Mouse (Mus musculus): ENCODE measurements around the gene Tango2.

The Tango2 gene

DNA sequence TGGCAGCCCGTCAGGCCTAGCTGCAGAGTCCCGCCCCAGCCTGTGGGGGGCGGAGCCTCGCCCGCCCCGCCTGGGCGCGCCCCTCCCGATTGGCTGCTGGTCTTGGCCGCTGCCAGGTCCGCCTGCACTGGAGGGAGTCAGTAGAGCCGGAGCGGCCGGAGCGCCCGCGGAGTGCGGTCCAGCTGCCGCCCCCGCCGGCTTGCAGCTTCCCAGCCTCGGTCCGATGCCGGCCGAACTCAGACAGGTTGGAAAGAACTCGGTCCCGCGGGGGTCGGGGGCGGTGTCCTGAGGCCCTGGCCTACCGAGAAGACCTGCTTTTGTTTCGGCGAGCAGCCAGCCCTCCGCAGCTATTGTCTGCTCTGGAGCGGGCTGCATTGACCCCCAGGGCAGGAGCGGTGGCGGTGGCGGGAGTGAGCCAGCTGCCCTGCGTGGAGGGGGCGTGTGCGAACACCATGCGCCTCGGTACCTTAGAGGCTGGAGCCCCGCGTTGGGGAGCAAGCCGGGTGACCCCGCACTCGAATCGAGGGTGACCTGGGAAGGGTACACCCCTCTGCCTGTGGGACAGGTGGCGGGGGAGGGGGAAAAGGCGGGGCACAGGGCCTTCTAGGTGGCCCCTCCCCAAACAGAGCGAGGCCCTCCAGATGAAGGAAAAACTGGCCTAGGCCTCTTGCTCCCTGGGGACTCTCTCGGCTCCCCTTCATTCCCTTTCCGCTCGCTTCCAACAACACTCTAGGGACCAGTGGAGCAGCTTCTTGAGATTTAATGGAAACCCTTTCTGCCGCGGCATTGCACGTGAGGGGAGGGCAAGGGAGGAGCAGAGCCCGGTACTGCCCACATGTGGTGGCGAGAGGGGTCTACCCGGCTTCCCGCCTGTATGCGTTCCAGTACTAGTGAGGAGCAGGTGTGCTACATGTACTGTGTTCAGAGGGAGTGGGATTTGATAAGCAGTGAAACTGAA lies 44.8 kb upstream of the Tango2 start:
- Histone ChIP-seq H3K4me1 (replicated peaks; ENCODE audit: low read depth, low read length) (peaks cover 92% of the 10 kb centered on the region), H3K36me3 (ENCODE audit: insufficient read depth, low read length) (peaks cover 17% of the 10 kb centered on the region), H3K4me3 (replicated peaks; ENCODE audit: low read length) (peak overlapping the region; percentile 90), H3K9me3 (ENCODE audit: low read length) (no peaks in the 10 kb centered on the region), H3K27me3 (ENCODE audit: insufficient read depth, low read length) (no peaks in the 10 kb centered on the region; the same call in 1 of the 2 replicates)
- TF ChIP-seq NANOG (IDR thresholded peaks at IDR 0.05; ENCODE audit: borderline replicate concordance, low read length): no peak
- TF ChIP-seq CTCF (conservative IDR thresholded peaks at IDR 0.05; ENCODE audit: low read length): peak; percentile 32

DNA sequence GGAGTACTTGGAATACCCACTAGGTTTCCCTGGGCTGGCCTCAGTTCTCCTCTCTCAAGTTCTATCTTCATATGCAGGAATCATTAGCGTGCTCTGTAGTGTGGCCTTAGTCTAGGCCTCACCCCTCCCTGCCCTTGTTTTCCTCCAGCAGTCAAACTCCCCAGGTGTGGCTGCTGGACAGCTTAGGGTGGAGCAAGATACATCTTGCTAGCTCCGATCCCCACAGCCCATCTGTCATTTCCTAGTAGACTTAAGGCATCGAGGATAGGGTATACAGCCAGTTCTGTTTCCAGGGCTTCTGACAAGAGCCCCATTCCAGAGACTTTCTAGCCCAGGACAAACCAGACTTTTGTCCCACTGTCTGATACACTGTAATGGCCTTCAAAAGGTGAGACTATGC lies 43.8 kb upstream of the Tango2 start:
- Histone ChIP-seq H3K36me3 (ENCODE audit: insufficient read depth, low read length) (peaks cover 7% of the 10 kb centered on the region), H3K4me1 (replicated peaks; ENCODE audit: low read depth, low read length) (peaks cover 91% of the 10 kb centered on the region), H3K27me3 (ENCODE audit: insufficient read depth, low read length) (no peaks in the 10 kb centered on the region; the same call in 1 of the 2 replicates), H3K4me3 (replicated peaks; ENCODE audit: low read length) (no peak overlapping the region), H3K9me3 (ENCODE audit: low read length) (no peaks in the 10 kb centered on the region)
- TF ChIP-seq CTCF (conservative IDR thresholded peaks at IDR 0.05; ENCODE audit: low read length): no peak
- TF ChIP-seq POU5F1 (IDR thresholded peaks at IDR 0.05; ENCODE audit: borderline replicate concordance, low read length): no peak
- TF ChIP-seq NANOG (IDR thresholded peaks at IDR 0.05; ENCODE audit: borderline replicate concordance, low read length): no peak

- H3K9me3 ChIP-seq (ENCODE audit: low read length): no peaks in the 10 kb centered on the region
- H3K4me1 ChIP-seq (replicated peaks; ENCODE audit: low read depth, low read length): peaks cover 91% of the 10 kb centered on the region
- H3K4me3 ChIP-seq (replicated peaks; ENCODE audit: low read length): no peak overlapping the region
- H3K27me3 ChIP-seq (ENCODE audit: insufficient read depth, low read length): no peaks in the 10 kb centered on the region; the same call in 1 of the 2 replicates
- TF ChIP-seq NANOG (IDR thresholded peaks at IDR 0.05; ENCODE audit: borderline replicate concordance, low read length): no peak
- no peak for TF ChIP-seq CTCF (conservative IDR thresholded peaks at IDR 0.05; ENCODE audit: low read length)
- no peak for TF ChIP-seq POU5F1 (IDR thresholded peaks at IDR 0.05; ENCODE audit: borderline replicate concordance, low read length)
- peaks cover 1% of the 10 kb centered on the region; the same call in 1 of the 2 replicates for H3K36me3 ChIP-seq (ENCODE audit: insufficient read depth, low read length)
Measured at GRCm38 (mm10) chr16:18391127-18391526, 43.2 kb upstream of the Tango2 start.

- TF ChIP-seq POU5F1 (IDR thresholded peaks at IDR 0.05; ENCODE audit: borderline replicate concordance, low read length) (no peak), CTCF (conservative IDR thresholded peaks at IDR 0.05; ENCODE audit: low read length) (no peak), NANOG (IDR thresholded peaks at IDR 0.05; ENCODE audit: borderline replicate concordance, low read length) (no peak)
- no peaks in the 10 kb centered on the region for H3K9me3 ChIP-seq (ENCODE audit: low read length)
- H3K4me1 ChIP-seq (replicated peaks; ENCODE audit: low read depth, low read length): peaks cover 91% of the 10 kb centered on the region
- H3K27me3 ChIP-seq (ENCODE audit: insufficient read depth, low read length): no peaks in the 10 kb centered on the region; the same call in 1 of the 2 replicates
- H3K4me3 ChIP-seq (replicated peaks; ENCODE audit: low read length): no peak overlapping the region
- no peaks in the 10 kb centered on the region for H3K36me3 ChIP-seq (ENCODE audit: insufficient read depth, low read length)
Measured at GRCm38 (mm10) chr16:18390399-18390798, 42.5 kb upstream of the Tango2 start.

GRCm38 (mm10) chr16:18388583-18389435 lies 40.9 kb upstream of the Tango2 start:
- Histone ChIP-seq H3K4me3 (replicated peaks; ENCODE audit: low read length) (no peak overlapping the region; the same call in 1 of the 2 replicates), H3K27me3 (ENCODE audit: insufficient read depth, low read length) (no peaks in the 10 kb centered on the region; the same call in 1 of the 2 replicates), H3K36me3 (ENCODE audit: insufficient read depth, low read length) (no peaks in the 10 kb centered on the region), H3K9me3 (ENCODE audit: low read length) (no peaks in the 10 kb centered on the region), H3K4me1 (replicated peaks; ENCODE audit: low read depth, low read length) (peaks cover 93% of the 10 kb centered on the region)
- no peak for TF ChIP-seq CTCF (conservative IDR thresholded peaks at IDR 0.05; ENCODE audit: low read length)
- no peak for TF ChIP-seq NANOG (IDR thresholded peaks at IDR 0.05; ENCODE audit: borderline replicate concordance, low read length)
- no peak for TF ChIP-seq POU5F1 (IDR thresholded peaks at IDR 0.05; ENCODE audit: borderline replicate concordance, low read length)

DNA sequence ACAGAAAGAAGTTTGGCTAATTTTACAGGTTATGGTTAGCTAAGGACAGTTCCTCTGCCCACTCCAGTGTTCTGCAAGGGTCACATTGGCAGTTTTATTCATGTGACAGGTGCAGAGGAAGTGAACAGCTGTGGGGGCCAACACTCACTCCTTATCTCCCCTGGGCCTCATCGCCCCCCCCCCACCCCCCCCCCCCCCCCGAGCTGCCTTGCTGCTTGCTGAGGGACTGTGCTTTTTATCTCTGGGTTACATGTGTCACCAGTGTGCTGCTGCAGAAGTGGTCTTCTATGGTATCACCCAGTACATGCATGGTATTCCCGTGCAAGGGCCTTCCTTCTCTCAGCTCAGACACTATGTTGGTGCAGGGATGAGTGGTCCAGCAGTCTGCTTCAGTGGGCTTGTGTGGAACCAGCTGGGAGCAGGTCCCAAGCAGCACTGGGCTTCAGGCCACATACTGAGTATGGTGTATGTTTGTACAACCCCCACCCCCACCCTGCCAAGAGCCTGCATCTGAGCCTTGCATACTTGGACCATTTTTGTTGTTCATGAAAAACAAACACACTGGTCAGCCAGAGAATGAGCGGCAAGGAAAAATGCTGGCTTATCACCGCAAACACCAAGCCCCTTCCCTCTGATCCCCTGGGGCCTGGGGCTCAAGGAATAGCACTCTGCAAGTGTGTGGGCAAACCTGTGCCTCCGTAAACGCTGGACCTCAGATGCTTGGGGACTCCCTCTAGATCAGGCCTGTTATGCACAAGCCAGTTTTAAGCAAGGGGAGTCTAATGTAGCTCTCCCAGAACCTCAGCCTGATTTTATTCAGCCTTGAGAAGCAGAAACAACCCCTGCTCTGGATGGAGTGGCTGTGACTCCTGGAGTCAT lies 40.0 kb upstream of the Tango2 start:
- Histone ChIP-seq H3K36me3 (ENCODE audit: insufficient read depth, low read length) (no peaks in the 10 kb centered on the region), H3K4me3 (replicated peaks; ENCODE audit: low read length) (no peak overlapping the region; the same call in 1 of the 2 replicates), H3K27me3 (ENCODE audit: insufficient read depth, low read length) (no peaks in the 10 kb centered on the region; the same call in 1 of the 2 replicates), H3K4me1 (replicated peaks; ENCODE audit: low read depth, low read length) (peaks cover 93% of the 10 kb centered on the region), H3K9me3 (ENCODE audit: low read length) (no peaks in the 10 kb centered on the region)
- TF ChIP-seq NANOG (IDR thresholded peaks at IDR 0.05; ENCODE audit: borderline replicate concordance, low read length) (no peak), CTCF (conservative IDR thresholded peaks at IDR 0.05; ENCODE audit: low read length) (no peak), POU5F1 (IDR thresholded peaks at IDR 0.05; ENCODE audit: borderline replicate concordance, low read length) (no peak)

DNA sequence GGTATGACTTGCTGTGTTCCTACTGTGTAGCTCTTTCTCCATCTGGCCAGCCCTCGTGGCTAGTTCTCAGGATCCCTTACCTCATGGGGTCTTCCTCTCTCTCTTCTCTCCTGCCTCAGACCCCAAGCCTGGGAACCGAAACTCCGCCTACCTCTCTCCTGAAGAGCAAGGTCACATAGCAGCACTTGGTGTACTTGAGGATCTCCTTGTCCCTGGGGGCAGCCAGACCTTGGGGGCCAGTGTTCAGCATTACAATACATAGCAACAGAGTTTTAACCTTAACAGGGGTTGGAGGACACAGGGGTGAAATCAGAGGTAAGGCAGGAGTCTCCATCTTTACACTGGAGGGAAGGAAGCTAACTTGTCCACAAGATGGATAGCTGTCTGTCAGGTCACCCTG lies 39.1 kb upstream of the Tango2 start:
- Histone ChIP-seq H3K9me3 (ENCODE audit: low read length) (no peaks in the 10 kb centered on the region), H3K36me3 (ENCODE audit: insufficient read depth, low read length) (no peaks in the 10 kb centered on the region), H3K27me3 (ENCODE audit: insufficient read depth, low read length) (no peaks in the 10 kb centered on the region; the same call in 1 of the 2 replicates)

More for the DNA sequence above, 39.1 kb upstream of the Tango2 start:
- Histone ChIP-seq H3K4me1 (replicated peaks; ENCODE audit: low read depth, low read length) (peaks cover 99% of the 10 kb centered on the region), H3K4me3 (replicated peaks; ENCODE audit: low read length) (0 out of 2 replicates have a peak overlapping the region, but pooled peaks have one; percentile 1)
- TF ChIP-seq NANOG (IDR thresholded peaks at IDR 0.05; ENCODE audit: borderline replicate concordance, low read length) (peak; percentile 21; the same call in 1 of the 2 replicates), CTCF (conservative IDR thresholded peaks at IDR 0.05; ENCODE audit: low read length) (no peak), POU5F1 (IDR thresholded peaks at IDR 0.05; ENCODE audit: borderline replicate concordance, low read length) (peak; percentile 57; the same call in 1 of the 2 replicates)

Measured in E14TG2a.4 (cell line).